Comparison of ENCODE assay signal across 9 mouse cellular contexts in genomic region chr14:21686376-21687279, GRCm38 (mm10). TPM values are rescaled to one million over a fixed set of nuclear protein-coding genes. Genes with fewer than 3 reads are reported as not detected.
DNase-seq lines count a peak whose midpoint lies in the region; ATAC-seq and TF ChIP-seq lines count a peak whose summit lies in the region.
"Had no signal": no experiment of that assay in that cellular context is flagged by ENCODE, and none has a peak within 500 bp of the region (broad histone marks: within the 10 kb centered on the region; RNA-seq: fewer than 3 reads in every experiment).

No protein-coding gene starts in this region.

- H3K36me3 ChIP-seq in forebrain, postnatal 0 days (ENCODE audit: insufficient read depth), result no peaks in the 10 kb centered on the region
- H3K36me3 ChIP-seq in liver, postnatal 0 days (replicated peaks; ENCODE audit: insufficient read depth, low read length), result no peaks in the 10 kb centered on the region

- H3K4me3 ChIP-seq in lung, adult 2 months (replicated peaks; ENCODE audit: extremely low read depth, low read depth, low read length), result peak overlapping the region; percentile 12
- H3K4me3 ChIP-seq in forebrain, postnatal 0 days (ENCODE audit: low read depth, low read length), result peak overlapping the region; percentile 21
- no peak overlapping the region for H3K4me3 ChIP-seq in liver, postnatal 0 days (ENCODE audit: low read depth, low read length)

- H3K27me3 ChIP-seq in forebrain, postnatal 0 days (ENCODE audit: insufficient read depth, low read length), result no peaks in the 10 kb centered on the region
- H3K27me3 ChIP-seq in liver, postnatal 0 days (ENCODE audit: insufficient read depth, low read length), result peaks cover 10% of the 10 kb centered on the region; the same call in 1 of the 2 replicates

- no peak for TF ChIP-seq CTCF in lung, adult 2 months (IDR thresholded peaks at IDR 0.05; ENCODE audit: insufficient read depth, low read length)
- TF ChIP-seq CTCF in forebrain, postnatal 0 days (IDR thresholded peaks at IDR 0.05; ENCODE audit: low read depth), result no peak
- TF ChIP-seq CTCF in liver, postnatal 0 days (IDR thresholded peaks at IDR 0.05; ENCODE audit: low read depth), result no peak

- H3K27ac ChIP-seq in forebrain, postnatal 0 days (ENCODE audit: low read depth, low read length), result no peak overlapping the region
- no peak overlapping the region for H3K27ac ChIP-seq in liver, postnatal 0 days (ENCODE audit: low read depth)

- no peak for ATAC-seq in forebrain, postnatal 0 days
- ATAC-seq in liver, postnatal 0 days, result no peak
- no peak for ATAC-seq in CD4-positive, CD25-positive, alpha-beta regulatory T cell, adult 4 months

- 30% methylated on average over 49 of the region's 49 CpGs for WGBS in lung, adult 2 months
- 15% methylated on average over 49 of the region's 49 CpGs for WGBS in forebrain, postnatal 0 days
- 15% methylated on average over 49 of the region's 49 CpGs for WGBS in liver, postnatal 0 days (ENCODE audit: insufficient replicate concordance)

- peak overlapping the region; percentile 41 for H3K4me2 ChIP-seq in forebrain, postnatal 0 days (ENCODE audit: low read depth)
- H3K4me2 ChIP-seq in liver, postnatal 0 days (ENCODE audit: low read depth, low read length), result peak overlapping the region; percentile 43

- no peaks in the 10 kb centered on the region for H3K9me3 ChIP-seq in forebrain, postnatal 0 days (ENCODE audit: low read length)
- no peaks in the 10 kb centered on the region for H3K9me3 ChIP-seq in liver, postnatal 0 days (ENCODE audit: low read length)

- H3K4me1 ChIP-seq in lung, adult 2 months (ENCODE audit: control insufficient read depth, insufficient read depth, low read length), result 0 out of 2 replicates have a peak, but pooled peaks cover 2% of the 10 kb centered on the region
- peaks cover 3% of the 10 kb centered on the region; the same call in 1 of the 2 replicates for H3K4me1 ChIP-seq in forebrain, postnatal 0 days (ENCODE audit: insufficient read depth)
- peaks cover 8% of the 10 kb centered on the region; the same call in 1 of the 2 replicates for H3K4me1 ChIP-seq in liver, postnatal 0 days (ENCODE audit: insufficient read depth)

- TF ChIP-seq EP300 in liver, postnatal 0 days (IDR thresholded peaks at IDR 0.05; ENCODE audit: low read depth), result no peak

- DNase-seq in lung, adult 2 months, result no peak
- DNase-seq in lung, adult 18-20 months, result no peak
- no peak for DNase-seq in forebrain, postnatal 0 days
- peak; percentile 40 for DNase-seq in liver, postnatal 0 days
- DNase-seq in testis, postnatal 14 days (ENCODE audit: low spot score), result peak; percentile 59
- no peak for DNase-seq in thymus, postnatal 4 days
- DNase-seq in ovary, postnatal 14 days (ENCODE audit: low spot score), result no peak
- DNase-seq: kidney, adult 8-10 months had no signal

- no peak overlapping the region for H3K9ac ChIP-seq in forebrain, postnatal 0 days
- no peak overlapping the region for H3K9ac ChIP-seq in liver, postnatal 0 days (replicated peaks)

- no peak for TF ChIP-seq POLR2A in lung, adult 2 months (IDR thresholded peaks at IDR 0.05; ENCODE audit: borderline replicate concordance, extremely low read depth, low read depth, low read length)

RNA-seq across cellular contexts. Expression of gene Dupd1, which starts 27.7 kb away (rescaled TPM):
- 1.6 TPM in 1 of 2 replicates, not detected in the other for polyA plus RNA-seq in lung, adult 2 months (2012; rRNA removed)
- 0.24 TPM in 1 of 2 replicates, not detected in the other for total RNA-seq in forebrain, postnatal 0 days (2014; rRNA removed)
- 0.33 and 0.35 TPM in 2 replicates for polyA plus RNA-seq in forebrain, postnatal 0 days (2015; fragmentation: Nextera tagmentation; extraction: Ambion mirVana)
- polyA plus RNA-seq in liver, postnatal 0 days (2015; fragmentation: Nextera tagmentation; extraction: Ambion mirVana), result 0.15 TPM in 1 of 2 replicates, not detected in the other
- not detected for polyA plus RNA-seq in CD4-positive, CD25-positive, alpha-beta regulatory T cell, adult 4 months (2017; shearing (Covaris generic))

Comparison
In these comparisons a context has a peak if more than half of its experiments do, and no peak if none do; other contexts are left out.
1. DNase-seq: peak in liver, postnatal 0 days (single experiment) and testis, postnatal 14 days (single experiment); none in lung, adult 2 months (single experiment), lung, adult 18-20 months (0 of 2), forebrain, postnatal 0 days (single experiment), thymus, postnatal 4 days (single experiment) and ovary, postnatal 14 days (single experiment).